Mouse (Mus musculus): ENCODE results near the gene Zcchc24.

Gene Zcchc24

DNA sequence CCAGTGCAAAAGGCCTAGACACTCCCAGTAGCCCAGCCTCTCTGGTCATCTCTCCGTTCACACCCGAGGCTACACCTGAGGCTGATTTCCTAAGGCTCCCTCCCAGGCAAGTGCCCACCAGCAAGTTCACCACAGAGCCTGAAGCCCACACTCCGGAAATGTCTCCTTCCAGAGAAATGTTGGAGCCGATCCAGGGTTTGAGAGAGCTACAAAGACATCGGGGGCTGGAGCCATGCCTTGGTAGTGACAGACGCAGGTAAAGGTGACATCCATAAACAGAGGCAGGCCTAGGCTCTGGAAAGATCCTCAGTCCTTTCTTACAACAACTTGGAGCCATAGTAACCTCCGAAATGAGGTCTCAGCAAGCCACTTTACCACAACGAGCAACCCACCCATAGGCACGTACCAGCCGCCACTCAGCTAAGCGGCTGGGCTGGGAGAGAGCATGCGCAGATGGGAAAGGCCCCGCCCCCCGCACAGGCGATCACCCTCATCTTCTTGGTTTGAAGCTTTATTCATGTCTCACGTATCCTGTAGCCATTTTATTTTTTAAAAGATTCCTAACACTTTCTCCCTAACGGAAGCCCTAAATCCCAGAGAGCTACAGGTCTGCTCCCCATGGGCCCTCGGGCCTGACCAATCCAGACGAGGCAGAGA, 103.4 kb downstream of the Zcchc24 start:
- no peak for DNase-seq (ENCODE audit: low spot score)

DNA sequence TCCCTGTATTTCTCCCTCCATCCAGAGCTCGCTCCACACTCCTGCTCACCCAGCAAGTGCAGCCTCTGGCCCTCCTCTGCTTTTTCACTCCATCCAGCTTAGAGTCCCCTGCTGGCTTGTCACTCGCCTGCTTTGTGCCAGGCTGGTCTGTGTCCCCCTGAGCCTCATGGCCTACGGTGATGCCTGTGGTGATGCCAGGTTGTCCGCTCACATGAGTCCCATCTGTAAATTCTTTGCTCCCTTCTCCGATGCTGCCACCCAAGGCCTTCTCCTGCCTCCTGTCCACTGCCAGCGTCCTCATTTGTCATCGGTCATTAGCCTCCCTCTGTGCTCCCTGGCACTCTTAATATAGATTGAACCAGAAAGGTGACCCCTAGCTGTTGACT, 104.5 kb downstream of the Zcchc24 start:
- no peak for DNase-seq (ENCODE audit: low spot score)

DNA sequence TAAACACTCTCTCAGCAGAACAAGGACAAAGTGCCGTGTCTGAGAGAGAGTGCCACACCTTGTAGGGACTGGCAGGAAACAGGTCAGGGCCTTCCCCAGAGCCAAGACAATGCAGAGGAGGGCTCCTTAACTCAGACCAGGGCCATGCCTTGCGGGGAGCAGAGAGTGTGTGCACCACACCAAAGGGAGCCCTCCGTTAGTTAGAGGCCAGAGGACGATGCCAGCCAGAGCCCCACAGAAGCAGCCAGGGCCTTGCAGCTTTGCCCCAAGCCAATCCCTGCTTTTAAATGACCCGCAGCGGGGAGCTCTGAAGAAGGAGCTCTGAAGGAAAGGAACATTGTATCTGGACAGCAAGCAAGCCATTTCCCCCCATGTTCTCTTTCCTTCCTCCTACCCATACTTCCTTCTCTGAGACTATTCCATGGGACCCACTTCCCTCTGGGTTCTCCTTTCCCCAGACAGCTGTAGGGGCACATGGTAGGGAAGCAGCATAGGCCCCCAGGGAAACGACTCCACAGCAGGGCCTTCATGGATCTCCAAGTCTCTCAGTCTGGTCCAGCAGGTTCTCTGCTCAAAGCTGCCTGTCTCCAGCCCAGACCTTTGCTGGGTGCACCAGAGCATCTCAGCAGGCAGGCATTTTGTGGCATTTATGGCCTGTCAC, 105.1 kb downstream of the Zcchc24 start:
- no peak for DNase-seq (ENCODE audit: low spot score)

Measured in ovary, postnatal 10 days (tissue).